Mouse (Mus musculus) 416B (cell line): ENCODE measurements at regions not wholly inside any gene's neighbourhood (a gene's known extent, or its start where the extent isn't known, plus 50 kb on each side); places are given as distances from the start of the nearest gene placed in this dataset.

Experiments
- DNase-seq: peaks from one replicate; pipeline ENCODE4 v3.0.0; 2011; ENCODE audit warnings: low read depth

- DNase-seq: no peak
Observed at GRCm38 (mm10) chr1:75889847-75890591, 344.0 kb downstream of the Slc4a3 start.

DNA sequence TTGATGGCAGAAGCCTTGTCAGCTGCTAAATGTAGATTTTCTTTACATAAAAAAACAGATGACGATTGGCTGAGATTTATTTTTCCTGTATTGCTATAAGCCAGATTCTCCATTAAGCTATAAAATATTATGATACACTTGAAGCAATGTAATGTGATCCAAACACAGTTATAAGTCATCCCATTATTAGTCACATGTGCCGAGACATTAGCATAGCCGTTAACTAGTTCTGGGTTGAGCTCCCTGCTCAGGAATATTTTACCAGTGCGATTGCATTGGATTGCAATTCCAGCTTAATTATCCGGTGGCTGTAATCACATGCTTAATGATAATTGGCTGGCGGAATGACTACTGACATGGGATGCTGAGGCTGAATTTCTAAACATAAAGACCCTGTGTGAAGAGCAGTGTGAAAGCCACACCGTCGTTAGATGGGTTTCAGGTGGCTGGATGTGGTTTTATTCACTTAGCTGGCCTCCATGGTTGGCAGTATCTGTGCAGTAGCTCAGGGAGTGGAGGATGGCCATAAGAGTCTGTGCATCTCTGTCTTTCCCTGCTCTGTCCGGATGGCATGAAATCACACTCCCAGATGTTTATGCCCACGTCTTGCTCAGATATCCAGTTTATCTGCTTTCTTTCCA, 344.7 kb downstream of the Slc4a3 start:
- no peak for DNase-seq

GRCm38 (mm10) chr1:75895550-75895949, 349.5 kb downstream of the Slc4a3 start:
- DNase-seq: no peak

- no peak for DNase-seq
Observed at GRCm38 (mm10) chr1:75901146-75901545, 355.1 kb downstream of the Slc4a3 start.

- DNase-seq: no peak
Observed at GRCm38 (mm10) chr1:75905699-75906470, 359.8 kb downstream of the Slc4a3 start.

GRCm38 (mm10) chr1:75915311-75915710, 369.2 kb downstream of the Slc4a3 start:
- DNase-seq: no peak

DNA sequence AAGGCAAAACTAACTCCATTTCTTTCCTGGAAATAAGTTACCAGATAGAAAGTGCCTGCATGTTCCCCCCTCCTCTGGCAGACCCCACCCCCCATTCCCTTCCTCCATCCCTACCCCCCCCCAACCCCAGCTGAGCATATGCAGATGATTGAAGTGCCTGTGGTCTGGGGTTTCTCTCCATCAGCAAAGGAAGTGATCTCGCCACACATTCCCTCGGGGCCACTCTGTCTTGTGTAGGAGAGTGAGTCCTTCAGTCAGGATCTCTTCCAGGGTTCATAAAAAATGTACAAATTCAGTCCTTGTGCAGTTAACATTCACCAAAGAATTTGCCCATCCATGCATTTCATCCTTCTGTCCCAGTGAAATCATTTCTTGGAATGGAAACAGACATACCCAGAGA, 370.1 kb downstream of the Slc4a3 start:
- DNase-seq: no peak

- DNase-seq: no peak
Observed at GRCm38 (mm10) chr1:75919134-75919533, 373.1 kb downstream of the Slc4a3 start.

DNA sequence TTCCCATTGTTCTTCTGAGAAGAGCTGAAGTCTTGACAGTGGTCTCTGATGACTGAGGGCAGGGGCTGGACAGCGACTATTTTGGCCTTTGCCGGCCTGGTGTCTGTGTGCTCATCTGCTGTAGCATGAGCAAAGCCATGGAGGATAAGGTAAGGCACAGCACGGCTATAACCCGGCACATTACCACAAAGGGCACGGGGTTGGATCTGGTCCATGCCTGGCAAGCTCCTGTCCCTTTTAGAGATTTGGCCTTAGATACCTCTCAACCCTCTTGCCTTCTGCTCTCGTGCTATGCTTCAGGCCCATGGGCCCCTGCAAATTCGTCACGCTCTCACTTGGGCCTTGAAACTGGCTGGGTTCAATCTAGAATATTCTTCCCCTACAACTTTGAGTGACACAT, 379.0 kb downstream of the Slc4a3 start:
- DNase-seq: no peak

- no peak for DNase-seq
Observed at GRCm38 (mm10) chr1:75925802-75926201, 379.7 kb downstream of the Slc4a3 start.

- DNase-seq: no peak
Observed at GRCm38 (mm10) chr1:75931852-75932251, 385.8 kb downstream of the Slc4a3 start.

- no peak for DNase-seq
Observed at GRCm38 (mm10) chr1:75933831-75934230, 387.8 kb downstream of the Slc4a3 start.

DNA sequence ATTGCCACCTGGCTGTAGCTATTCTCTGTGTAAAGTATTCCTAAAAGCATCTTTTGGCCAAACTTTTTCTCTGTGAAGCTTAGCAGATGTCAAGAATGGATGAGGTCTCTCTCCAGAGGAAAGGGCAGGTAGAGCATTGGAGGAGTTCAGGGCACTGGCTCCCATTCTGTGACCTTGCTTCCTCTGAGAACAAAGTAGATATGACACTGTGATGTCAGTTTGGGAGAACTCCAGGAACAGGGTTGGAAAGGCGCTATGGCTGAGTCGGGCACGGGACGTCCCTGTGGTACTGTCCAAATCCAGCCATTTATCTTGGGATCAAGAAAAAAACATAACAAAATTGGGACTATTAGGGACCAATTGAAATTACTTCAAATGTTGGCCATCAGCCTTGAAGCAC, 388.7 kb downstream of the Slc4a3 start:
- DNase-seq: no peak

DNA sequence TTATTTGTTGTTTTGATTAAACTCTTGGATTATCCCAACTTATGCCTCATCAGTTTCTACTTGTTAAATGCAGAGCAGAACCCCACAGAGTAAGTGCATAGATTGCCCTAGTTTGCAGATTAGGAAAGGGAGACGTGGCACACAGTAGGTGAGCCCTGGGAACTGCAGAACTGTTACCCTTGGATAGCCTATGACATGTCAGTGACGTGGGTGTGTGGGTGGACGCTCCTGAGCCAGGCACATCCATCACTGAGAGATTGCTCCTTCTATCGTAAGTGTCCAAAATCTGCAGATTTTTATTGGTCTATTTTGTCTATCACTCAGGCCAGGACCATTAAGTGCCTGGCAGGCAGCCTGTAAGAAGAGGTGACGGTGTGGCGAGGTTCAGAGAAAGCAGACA, 389.8 kb downstream of the Slc4a3 start:
- no peak for DNase-seq

- no peak for DNase-seq
Observed at GRCm38 (mm10) chr1:75936596-75936995, 390.5 kb downstream of the Slc4a3 start.

- DNase-seq: no peak
Observed at GRCm38 (mm10) chr1:75937331-75937730, 391.3 kb downstream of the Slc4a3 start.

GRCm38 (mm10) chr1:75946290-75946839, 400.3 kb downstream of the Slc4a3 start:
- DNase-seq: no peak

GRCm38 (mm10) chr1:75978203-75978986, 432.3 kb downstream of the Slc4a3 start:
- no peak for DNase-seq

GRCm38 (mm10) chr1:75983057-75983456, 437.0 kb downstream of the Slc4a3 start:
- no peak for DNase-seq

- no peak for DNase-seq
Observed at GRCm38 (mm10) chr1:75983487-75983886, 437.4 kb downstream of the Slc4a3 start.

- no peak for DNase-seq
Observed at GRCm38 (mm10) chr1:75988496-75988895, 442.4 kb downstream of the Slc4a3 start.

GRCm38 (mm10) chr1:75992039-75992438, 446.0 kb downstream of the Slc4a3 start:
- no peak for DNase-seq
